Mouse (Mus musculus): ENCODE measurements around the gene Actl6b. TPM values are rescaled to one million over a fixed set of nuclear protein-coding genes. Genes with fewer than 3 reads are reported as not detected.

The Actl6b gene
- polyA plus RNA-seq, 1 experiment from 2014 or later: 339 TPM

DNA sequence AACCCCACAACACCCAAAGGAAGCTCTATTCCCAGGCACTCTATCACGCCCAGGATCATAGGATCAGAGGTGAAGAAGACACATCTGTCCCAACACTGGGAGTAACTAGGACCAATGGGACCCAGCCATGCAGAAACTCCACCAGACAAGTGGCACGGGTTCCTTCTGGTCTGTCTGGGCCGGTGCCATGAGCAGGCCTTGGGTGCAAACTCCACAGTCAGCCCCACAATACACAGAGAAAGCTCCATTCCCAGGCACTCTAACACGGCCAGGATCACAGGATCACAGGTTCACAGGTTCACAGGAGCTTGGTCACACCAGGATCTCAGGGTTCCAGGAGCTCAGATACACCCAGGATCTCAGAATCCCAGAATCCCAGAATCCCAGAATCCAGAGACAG is 7.7 kb upstream of the Actl6b start:
- no peak overlapping the region for H3K4me3 ChIP-seq
- H3K9me3 ChIP-seq: no peaks in the 10 kb centered on the region
- H3K4me1 ChIP-seq: no peaks in the 10 kb centered on the region
- no peak overlapping the region for H3K4me2 ChIP-seq
- no peak for ATAC-seq (replicated peaks)
- no peak overlapping the region for H3K27ac ChIP-seq
- whole genome bisulfite sequencing: 76% methylated on average over 4 of the region's 4 CpGs
- no peaks in the 10 kb centered on the region for H3K27me3 ChIP-seq (replicated peaks)
- no peak overlapping the region for H3K9ac ChIP-seq
- H3K36me3 ChIP-seq (replicated peaks): no peaks in the 10 kb centered on the region

GRCm38 (mm10) chr5:137549840-137550239 is 3.5 kb upstream of the Actl6b start:
- H3K4me1 ChIP-seq: peaks cover 14% of the 10 kb centered on the region
- no peaks in the 10 kb centered on the region for H3K36me3 ChIP-seq (replicated peaks)
- H3K27me3 ChIP-seq (replicated peaks): no peaks in the 10 kb centered on the region
- no peaks in the 10 kb centered on the region for H3K9me3 ChIP-seq
- H3K4me3 ChIP-seq: no peak overlapping the region
- no peak overlapping the region for H3K27ac ChIP-seq
- no peak overlapping the region for H3K9ac ChIP-seq
- no peak for ATAC-seq (replicated peaks)
- H3K4me2 ChIP-seq: no peak overlapping the region
- WGBS: 87% methylated on average over 2 of the region's 2 CpGs

DNA sequence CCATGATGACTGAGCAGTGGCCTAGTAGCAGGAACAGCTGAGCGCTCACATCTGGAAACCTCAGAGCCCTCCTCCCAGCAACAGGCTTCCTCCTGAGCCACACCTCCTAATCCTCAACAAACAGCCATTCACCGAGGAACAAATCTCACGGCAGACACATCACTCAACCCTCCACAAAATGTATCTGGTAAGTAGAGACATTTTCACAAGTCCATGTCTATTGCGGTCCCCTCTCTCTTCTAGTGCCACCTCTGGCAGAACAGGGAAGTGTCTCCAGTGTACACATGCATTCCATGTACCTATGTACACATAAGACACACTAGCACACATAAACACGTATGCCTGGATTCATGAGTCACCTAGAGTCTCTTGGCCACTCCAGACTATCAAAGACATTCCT is 2.2 kb upstream of the Actl6b start:
- Histone ChIP-seq H3K36me3 (replicated peaks) (no peaks in the 10 kb centered on the region), H3K9ac (no peak overlapping the region), H3K4me2 (no peak overlapping the region), H3K27me3 (replicated peaks) (no peaks in the 10 kb centered on the region), H3K4me3 (no peak overlapping the region), H3K4me1 (peaks cover 21% of the 10 kb centered on the region), H3K27ac (no peak overlapping the region), H3K9me3 (no peaks in the 10 kb centered on the region)
- ATAC-seq (replicated peaks): no peak
- WGBS: 61% methylated on average over 5 of the region's 5 CpGs

GRCm38 (mm10) chr5:137553000-137553399 is 317 bp upstream of the Actl6b start:
- Histone ChIP-seq H3K27ac (peak overlapping the region; percentile 82), H3K9ac (peak overlapping the region; percentile 84), H3K4me1 (peaks cover 21% of the 10 kb centered on the region), H3K36me3 (replicated peaks) (no peaks in the 10 kb centered on the region), H3K4me2 (peak overlapping the region; percentile 82), H3K9me3 (no peaks in the 10 kb centered on the region), H3K4me3 (peak overlapping the region; percentile 81), H3K27me3 (replicated peaks) (no peaks in the 10 kb centered on the region)
- 18% methylated on average over 6 of the region's 6 CpGs for WGBS
- peak; percentile 62; the same call in 1 of the 2 replicates for ATAC-seq (replicated peaks)

DNA sequence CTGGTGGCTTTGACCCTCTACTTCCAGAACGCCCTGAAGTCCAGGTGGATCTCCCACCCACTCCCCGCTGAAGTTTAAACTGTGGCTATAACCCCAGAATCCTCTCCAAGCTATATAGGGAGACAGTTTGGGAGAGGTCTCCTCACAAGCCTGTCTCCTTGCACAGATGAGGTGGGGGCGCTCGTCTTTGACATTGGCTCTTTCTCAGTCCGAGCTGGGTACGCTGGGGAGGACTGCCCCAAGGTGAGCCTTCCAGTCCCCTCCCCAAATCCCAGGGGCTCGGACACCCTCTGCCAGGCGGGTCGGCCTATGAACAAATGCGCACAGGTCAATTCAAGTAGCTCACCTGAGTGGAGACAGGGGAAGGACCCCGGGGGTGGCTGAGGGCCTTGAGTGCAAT is 581 bp downstream of the Actl6b start:
- Histone ChIP-seq H3K9ac (peak overlapping the region; percentile 84), H3K4me1 (peaks cover 21% of the 10 kb centered on the region), H3K4me3 (peak overlapping the region; percentile 81), H3K9me3 (no peaks in the 10 kb centered on the region), H3K27ac (peak overlapping the region; percentile 82), H3K36me3 (replicated peaks) (no peaks in the 10 kb centered on the region), H3K4me2 (peak overlapping the region; percentile 82), H3K27me3 (replicated peaks) (no peaks in the 10 kb centered on the region)
- ATAC-seq (replicated peaks): peak; percentile 44
- WGBS: 53% methylated on average over 11 of the region's 11 CpGs

GRCm38 (mm10) chr5:137561556-137561955 is 8.2 kb downstream of the Actl6b start:
- 67% methylated on average over 6 of the region's 6 CpGs for WGBS

DNA sequence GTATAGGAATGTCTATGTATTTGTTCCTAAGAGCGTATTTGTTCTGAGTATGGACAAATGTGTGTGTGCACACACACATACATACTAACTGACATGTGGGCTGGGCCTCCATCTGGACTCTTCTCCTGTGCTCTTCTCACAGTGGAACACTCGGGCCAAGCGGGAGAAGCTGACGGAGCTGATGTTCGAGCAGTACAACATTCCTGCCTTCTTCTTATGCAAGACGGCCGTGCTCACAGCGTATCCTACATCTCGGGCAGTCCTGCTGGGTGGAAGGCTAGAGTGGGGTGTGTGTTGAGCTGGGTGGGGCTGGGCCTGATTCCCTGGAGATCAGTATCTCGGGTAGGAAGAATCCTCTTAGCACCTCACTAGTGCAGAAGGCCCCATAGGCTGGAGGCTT is 9.6 kb downstream of the Actl6b start:
- no peak overlapping the region for H3K9ac ChIP-seq
- no peak overlapping the region for H3K4me3 ChIP-seq
- H3K4me1 ChIP-seq: no peaks in the 10 kb centered on the region
- no peak overlapping the region for H3K4me2 ChIP-seq
- H3K27me3 ChIP-seq (replicated peaks): no peaks in the 10 kb centered on the region
- peaks cover 15% of the 10 kb centered on the region for H3K36me3 ChIP-seq (replicated peaks)
- no peak overlapping the region for H3K27ac ChIP-seq
- no peak for ATAC-seq (replicated peaks)
- WGBS: 77% methylated on average over 10 of the region's 10 CpGs
- H3K9me3 ChIP-seq: no peaks in the 10 kb centered on the region

More at GRCm38 (mm10) chr5:137561556-137561955, 8.2 kb downstream of the Actl6b start:
- H3K36me3 ChIP-seq (replicated peaks): peaks cover 8% of the 10 kb centered on the region
- no peak overlapping the region for H3K4me2 ChIP-seq
- no peaks in the 10 kb centered on the region for H3K27me3 ChIP-seq (replicated peaks)
- no peak for ATAC-seq (replicated peaks)
- no peaks in the 10 kb centered on the region for H3K9me3 ChIP-seq
- H3K4me3 ChIP-seq: no peak overlapping the region
- no peak overlapping the region for H3K9ac ChIP-seq
- H3K27ac ChIP-seq: no peak overlapping the region
- no peaks in the 10 kb centered on the region for H3K4me1 ChIP-seq

GRCm38 (mm10) chr5:137565744-137566143 is 12.4 kb downstream of the Actl6b start:
- Histone ChIP-seq H3K9ac (no peak overlapping the region), H3K4me3 (no peak overlapping the region), H3K4me1 (no peaks in the 10 kb centered on the region), H3K9me3 (no peaks in the 10 kb centered on the region), H3K27ac (no peak overlapping the region), H3K4me2 (no peak overlapping the region), H3K27me3 (replicated peaks) (no peaks in the 10 kb centered on the region), H3K36me3 (replicated peaks) (peaks cover 12% of the 10 kb centered on the region)
- 66% methylated on average over 6 of the region's 6 CpGs for WGBS
- no peak for ATAC-seq (replicated peaks)

DNA sequence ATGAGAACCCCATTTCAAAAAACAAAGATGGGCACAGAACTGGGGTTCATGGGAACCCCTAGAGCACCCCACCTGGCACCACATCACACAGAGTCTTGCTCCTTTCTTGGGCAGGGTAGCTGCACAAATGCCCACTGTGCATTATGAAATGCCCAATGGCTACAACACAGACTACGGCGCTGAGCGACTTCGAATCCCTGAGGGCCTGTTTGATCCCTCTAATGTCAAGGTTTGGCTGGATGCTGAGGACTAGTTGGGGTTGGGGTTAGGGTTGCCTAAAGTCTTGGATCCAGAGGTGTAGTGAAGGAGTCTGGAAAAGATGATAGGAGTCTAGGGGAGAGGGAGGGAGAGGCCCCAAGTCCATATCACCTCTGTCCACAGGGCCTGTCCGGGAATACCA is 13.1 kb downstream of the Actl6b start:
- no peak overlapping the region for H3K9ac ChIP-seq
- no peak overlapping the region for H3K4me2 ChIP-seq
- H3K27me3 ChIP-seq (replicated peaks): no peaks in the 10 kb centered on the region
- no peaks in the 10 kb centered on the region for H3K9me3 ChIP-seq
- H3K4me1 ChIP-seq: no peaks in the 10 kb centered on the region
- ATAC-seq (replicated peaks): no peak
- H3K4me3 ChIP-seq: no peak overlapping the region
- H3K36me3 ChIP-seq (replicated peaks): peaks cover 12% of the 10 kb centered on the region
- WGBS: 94% methylated on average over 5 of the region's 5 CpGs
- H3K27ac ChIP-seq: no peak overlapping the region

DNA sequence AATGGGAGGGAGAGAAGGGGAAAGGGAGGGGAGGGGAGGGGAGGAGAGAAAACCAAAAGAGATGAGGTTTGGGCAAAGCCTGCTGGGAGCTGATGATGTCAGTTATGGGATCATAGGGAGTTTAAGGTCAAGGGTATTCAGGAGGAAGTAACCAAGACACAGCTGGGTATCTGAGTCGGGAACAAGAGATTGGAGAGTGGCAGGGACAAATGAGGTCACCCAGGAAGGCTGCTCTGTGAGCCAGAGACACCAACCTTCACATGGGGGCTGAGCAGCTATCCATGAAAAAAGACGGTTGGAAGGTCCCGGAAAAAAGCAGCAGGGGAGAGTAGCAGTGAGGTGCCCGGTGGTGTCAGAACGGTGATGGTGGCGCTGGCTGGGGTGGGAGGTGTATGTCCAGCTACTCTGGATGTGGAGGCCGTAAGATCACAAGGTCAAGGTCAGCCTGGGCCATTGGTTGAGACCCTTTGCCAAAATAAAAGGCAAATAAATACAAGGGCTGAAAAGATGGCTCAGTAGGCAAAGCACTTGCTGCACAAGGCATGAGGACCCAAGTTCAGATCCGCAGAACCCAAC is 15.0 kb downstream of the Actl6b start:
- Histone ChIP-seq H3K36me3 (replicated peaks) (peaks cover 12% of the 10 kb centered on the region), H3K4me2 (no peak overlapping the region), H3K27me3 (replicated peaks) (no peaks in the 10 kb centered on the region), H3K9me3 (no peaks in the 10 kb centered on the region), H3K9ac (no peak overlapping the region), H3K4me3 (no peak overlapping the region), H3K4me1 (no peaks in the 10 kb centered on the region), H3K27ac (no peak overlapping the region)
- no peak for ATAC-seq (replicated peaks)
- 85% methylated on average over 8 of the region's 8 CpGs for WGBS

- Histone ChIP-seq H3K9me3 (no peaks in the 10 kb centered on the region), H3K36me3 (replicated peaks) (peaks cover 12% of the 10 kb centered on the region), H3K27me3 (replicated peaks) (no peaks in the 10 kb centered on the region), H3K27ac (no peak overlapping the region), H3K9ac (no peak overlapping the region), H3K4me2 (no peak overlapping the region), H3K4me3 (no peak overlapping the region), H3K4me1 (no peaks in the 10 kb centered on the region)
- ATAC-seq (replicated peaks): no peak
- WGBS: 72% methylated on average over 12 of the region's 12 CpGs
Observed at GRCm38 (mm10) chr5:137569031-137569430, 15.7 kb downstream of the Actl6b start.

GRCm38 (mm10) chr5:137569665-137570064 is 16.3 kb downstream of the Actl6b start, which contains the start of gene Tfr2:
Tfr2 (plus strand) TSS chr5:137569840.
- H3K27ac ChIP-seq: no peak within 1 kb of the TSS
- H3K4me2 ChIP-seq: no peak within 1 kb of the TSS
- no peaks in the 10 kb centered on the region for H3K9me3 ChIP-seq
- no peak within 1 kb of the TSS for H3K4me3 ChIP-seq
- ATAC-seq (replicated peaks): no peak
- WGBS: 39% methylated on average over 9 of the region's 9 CpGs
- 0 out of 2 replicates have a peak, but pooled peaks cover 5% of the 10 kb centered on the region for H3K4me1 ChIP-seq
- H3K36me3 ChIP-seq (replicated peaks): peaks cover 12% of the 10 kb centered on the region
- H3K27me3 ChIP-seq (replicated peaks): no peaks in the 10 kb centered on the region
- no peak within 1 kb of the TSS for H3K9ac ChIP-seq

DNA sequence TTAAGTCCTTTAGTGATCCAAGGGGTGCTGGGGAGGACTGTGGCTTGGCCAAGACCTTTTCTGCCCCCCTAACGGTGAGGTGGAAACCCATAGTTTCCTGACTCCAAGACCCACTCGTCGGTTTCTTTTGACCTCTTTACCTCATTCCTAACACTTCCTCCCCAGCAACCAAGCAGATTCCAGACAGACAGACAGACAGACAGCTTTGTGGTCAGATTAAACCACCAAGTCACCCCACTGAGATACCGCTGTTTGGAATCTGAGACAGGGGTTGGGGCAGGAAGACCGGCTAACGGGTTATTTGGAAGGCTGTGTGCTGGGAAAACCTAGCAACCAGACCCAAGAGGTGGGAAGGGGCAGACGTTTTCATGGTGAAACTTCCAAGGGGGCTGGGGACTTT is 16.9 kb downstream of the Actl6b start:
- ATAC-seq (replicated peaks): no peak
- Histone ChIP-seq H3K4me2 (no peak overlapping the region), H3K27me3 (replicated peaks) (no peaks in the 10 kb centered on the region), H3K4me3 (no peak overlapping the region), H3K4me1 (0 out of 2 replicates have a peak, but pooled peaks cover 5% of the 10 kb centered on the region), H3K36me3 (replicated peaks) (peaks cover 12% of the 10 kb centered on the region), H3K9ac (no peak overlapping the region), H3K9me3 (no peaks in the 10 kb centered on the region), H3K27ac (no peak overlapping the region)
- 56% methylated on average over 7 of the region's 7 CpGs for WGBS

Measured in midbrain, embryonic 15.5 days (tissue).